Comparison of ENCODE assay signal across 8 mouse cellular contexts in genomic region chr8:128358406-128358755, GRCm38 (mm10). TPM values are rescaled to one million over a fixed set of nuclear protein-coding genes. Genes with fewer than 3 reads are reported as not detected.
A peak's percentile ranks its signal among the peaks of the same experiment; 100 is the strongest.
DNase-seq lines count a peak whose midpoint lies in the region; ATAC-seq lines count a peak whose summit lies in the region.

Nrp1 (plus strand) TSS chr8:128358604.

- no peaks in the 10 kb centered on the region for H3K27me3 ChIP-seq in intestine, embryonic 16.5 days (replicated peaks; ENCODE audit: control insufficient read depth, insufficient read depth, low read length)
- H3K27me3 ChIP-seq in limb, embryonic 13.5 days = peaks cover 27% of the 10 kb centered on the region
- no peaks in the 10 kb centered on the region; the same call in 1 of the 2 replicates for H3K27me3 ChIP-seq in midbrain, embryonic 14.5 days (ENCODE audit: control insufficient read depth, insufficient read depth, low read length)
- no peaks in the 10 kb centered on the region for H3K27me3 ChIP-seq in stomach, embryonic 16.5 days (ENCODE audit: control insufficient read depth, insufficient read depth, low read length)

- H3K9me3 ChIP-seq in intestine, embryonic 16.5 days (ENCODE audit: control insufficient read depth, low read length) = no peaks in the 10 kb centered on the region
- no peaks in the 10 kb centered on the region for H3K9me3 ChIP-seq in limb, embryonic 13.5 days
- H3K9me3 ChIP-seq in midbrain, embryonic 14.5 days (ENCODE audit: control insufficient read depth, low read length) = no peaks in the 10 kb centered on the region
- H3K9me3 ChIP-seq in stomach, embryonic 16.5 days (replicated peaks; ENCODE audit: control insufficient read depth, low read length) = no peaks in the 10 kb centered on the region

- H3K9ac ChIP-seq in intestine, embryonic 16.5 days (ENCODE audit: low read depth, low read length) = peak within 1 kb of the TSS; percentile 84
- peak within 1 kb of the TSS; percentile 88 for H3K9ac ChIP-seq in limb, embryonic 13.5 days
- H3K9ac ChIP-seq in midbrain, embryonic 14.5 days (replicated peaks; ENCODE audit: low read length) = peak within 1 kb of the TSS; percentile 81
- peak within 1 kb of the TSS; percentile 84 for H3K9ac ChIP-seq in stomach, embryonic 16.5 days (ENCODE audit: low read length)

- peak within 1 kb of the TSS; percentile 96 for H3K4me3 ChIP-seq in brown adipose tissue, adult 24 weeks (ENCODE audit: insufficient read depth, low read depth, low read length)
- H3K4me3 ChIP-seq in intestine, embryonic 16.5 days (ENCODE audit: low read length) = peak within 1 kb of the TSS; percentile 71
- H3K4me3 ChIP-seq in limb, embryonic 13.5 days = peak within 1 kb of the TSS; percentile 76
- H3K4me3 ChIP-seq in midbrain, embryonic 14.5 days (replicated peaks; ENCODE audit: low read depth, low read length) = peak within 1 kb of the TSS; percentile 76
- H3K4me3 ChIP-seq in stomach, embryonic 16.5 days (replicated peaks; ENCODE audit: low read length) = peak within 1 kb of the TSS; percentile 78

- under 1% methylated on average over 21 of the region's 21 CpGs for WGBS in intestine, embryonic 16.5 days
- WGBS in limb, embryonic 13.5 days = under 1% methylated on average over 21 of the region's 21 CpGs
- under 1% methylated on average over 21 of the region's 21 CpGs for WGBS in midbrain, embryonic 14.5 days
- under 1% methylated on average over 21 of the region's 21 CpGs for WGBS in stomach, embryonic 16.5 days

- ATAC-seq in intestine, embryonic 16.5 days = peak; percentile 40
- no peak for ATAC-seq in limb, embryonic 13.5 days (ENCODE audit: low FRiP score, low read depth)
- ATAC-seq in midbrain, embryonic 14.5 days (ENCODE audit: low FRiP score, low TSS enrichment) = peak; percentile 46; the same call in 1 of the 2 replicates
- peak; percentile 23; the same call in 1 of the 2 replicates for ATAC-seq in stomach, embryonic 16.5 days (ENCODE audit: insufficient read depth, low FRiP score)

- peak; percentile 73 to 85 for DNase-seq in heart, adult 18-20 months
- no peak for DNase-seq in heart, adult 11 months
- DNase-seq in gonadal fat pad, adult 2 months (ENCODE audit: low read depth) = no peak
- DNase-seq in midbrain, embryonic 14.5 days = peak; percentile 64

- peaks cover 5% of the 10 kb centered on the region; the same call in 1 of the 2 replicates for H3K4me1 ChIP-seq in brown adipose tissue, adult 24 weeks (ENCODE audit: control insufficient read depth, insufficient read depth, insufficient read length, low read length)
- peaks cover 9% of the 10 kb centered on the region for H3K4me1 ChIP-seq in intestine, embryonic 16.5 days (ENCODE audit: control insufficient read depth, insufficient read depth, low read length)
- H3K4me1 ChIP-seq in limb, embryonic 13.5 days = peaks cover 26% of the 10 kb centered on the region
- H3K4me1 ChIP-seq in midbrain, embryonic 14.5 days (ENCODE audit: control insufficient read depth, insufficient read depth, low read length) = peaks cover 29% of the 10 kb centered on the region
- peaks cover 10% of the 10 kb centered on the region; the same call in 1 of the 2 replicates for H3K4me1 ChIP-seq in stomach, embryonic 16.5 days (ENCODE audit: control insufficient read depth, insufficient read depth, low read length)

- H3K36me3 ChIP-seq in intestine, embryonic 16.5 days (ENCODE audit: control insufficient read depth, insufficient read depth, low read length) = no peaks in the 10 kb centered on the region
- H3K36me3 ChIP-seq in limb, embryonic 13.5 days = no peaks in the 10 kb centered on the region
- no peaks in the 10 kb centered on the region for H3K36me3 ChIP-seq in midbrain, embryonic 14.5 days (ENCODE audit: control insufficient read depth, insufficient read depth, low read length)
- H3K36me3 ChIP-seq in stomach, embryonic 16.5 days (ENCODE audit: control insufficient read depth, insufficient read depth, low read length) = no peaks in the 10 kb centered on the region

- peak within 1 kb of the TSS; percentile 98 for H3K27ac ChIP-seq in brown adipose tissue, adult 24 weeks (replicated peaks; ENCODE audit: low read depth, low read length)
- H3K27ac ChIP-seq in intestine, embryonic 16.5 days (ENCODE audit: low read length) = peak within 1 kb of the TSS; percentile 84
- H3K27ac ChIP-seq in limb, embryonic 13.5 days = peak within 1 kb of the TSS; percentile 90
- H3K27ac ChIP-seq in midbrain, embryonic 14.5 days (replicated peaks; ENCODE audit: low read depth, low read length) = peak within 1 kb of the TSS; percentile 92
- H3K27ac ChIP-seq in stomach, embryonic 16.5 days (ENCODE audit: low read length) = peak within 1 kb of the TSS; percentile 96

- peak within 1 kb of the TSS; percentile 93 for H3K4me2 ChIP-seq in intestine, embryonic 16.5 days (ENCODE audit: low read depth, low read length)
- peak within 1 kb of the TSS; percentile 99 for H3K4me2 ChIP-seq in limb, embryonic 13.5 days (replicated peaks)
- H3K4me2 ChIP-seq in midbrain, embryonic 14.5 days (ENCODE audit: low read length) = peak within 1 kb of the TSS; percentile 100
- peak within 1 kb of the TSS; percentile 94 for H3K4me2 ChIP-seq in stomach, embryonic 16.5 days (ENCODE audit: low read depth, low read length)

RNA-seq across cellular contexts. Expression of gene Nrp1, which starts in this region (rescaled TPM):
- 100 to 1,000 TPM in 1 of 2 experiments, 10 to 100 TPM in 1; 88.3 to 107 TPM for total RNA-seq in heart, adult 18-20 months (2021)
- polyA plus RNA-seq in brown adipose tissue, adult 24 weeks (2012; ENCODE audit: insufficient read depth, insufficient read length, missing spikeins) = 56.0 and 73.5 TPM in 2 replicates
- 45.7 and 47.3 TPM in 2 replicates for polyA plus RNA-seq in gonadal fat pad, adult 2 months (2012; rRNA removed)
- polyA plus RNA-seq in intestine, embryonic 16.5 days (2015; fragmentation: Nextera tagmentation; extraction: Ambion mirVana) = 49.1 and 49.3 TPM in 2 replicates
- polyA plus RNA-seq in limb, embryonic 13.5 days (2015; fragmentation: Nextera tagmentation; extraction: Ambion mirVana) = 69.2 and 71.4 TPM in 2 replicates
- polyA plus RNA-seq in midbrain, embryonic 14.5 days (2014; fragmentation: Nextera tagmentation; extraction: Ambion mirVana) = 53.8 and 61.7 TPM in 2 replicates
- 68.5 and 71.3 TPM in 2 replicates for polyA plus RNA-seq in stomach, embryonic 16.5 days (2015; fragmentation: Nextera tagmentation; extraction: Ambion mirVana)

Comparison
In these comparisons a context has a peak if more than half of its experiments do, and no peak if none do; other contexts are left out.
1. DNase-seq: peak in heart, adult 18-20 months (2 of 2) and midbrain, embryonic 14.5 days (single experiment); none in heart, adult 11 months (single experiment) and gonadal fat pad, adult 2 months (single experiment).
2. Peak in every context shown above with its lines, with median percentiles within 50 percentile points of each other: H3K27ac ChIP-seq, H3K4me3 ChIP-seq, H3K4me2 ChIP-seq and H3K9ac ChIP-seq.